Mouse (Mus musculus): Measurements from ENCODE around the gene Lancl3.

- TF ChIP-seq CTCF (IDR thresholded peaks at IDR 0.05; ENCODE audit: control insufficient read depth, insufficient read depth, low read length) (no peak), POLR2A (IDR thresholded peaks at IDR 0.05; ENCODE audit: borderline replicate concordance, control insufficient read depth, low read depth, low read length) (no peak)
Observed at GRCm38 (mm10) chrX:9256766-9257165, 57.1 kb downstream of the Lancl3 start, which contains the start of gene Gm14862.

Measured in bone marrow, adult 2 months (tissue).